Mouse (Mus musculus) lung, adult 18-20 months (tissue): Measurements from ENCODE around the gene Cpne5.
A peak's percentile ranks its signal among the peaks of the same experiment; 100 is the strongest.
"Not testable (repeated sequence)": the region's sequence is repeated elsewhere in the genome, so short reads cannot be mapped to it uniquely, and the experiment has no call there.

Experiments used
- DNase-seq, 2 experiments: peaks; one replicate each; pipeline ENCODE4 v3.0.0; 2022; ENCODE audit warnings: mixed read lengths in 2 of 2

Cpne5 gene

GRCm38 (mm10) chr17:29123578-29124174 is 114.3 kb downstream of the Cpne5 start:
- DNase-seq: peak in 1 of 2 experiments; percentile 38

- peak in 1 of 2 experiments; percentile 48 for DNase-seq
Measured at GRCm38 (mm10) chr17:29122817-29123216, 115.2 kb downstream of the Cpne5 start.

- peak; percentile 50 to 66 for DNase-seq
Measured at GRCm38 (mm10) chr17:29120666-29121065, 117.3 kb downstream of the Cpne5 start.

GRCm38 (mm10) chr17:29118057-29118456 is 119.9 kb downstream of the Cpne5 start:
- DNase-seq: no peak

- DNase-seq: no peak
Measured at GRCm38 (mm10) chr17:29117006-29117648, 120.8 kb downstream of the Cpne5 start.

- DNase-seq: no peak
Measured at GRCm38 (mm10) chr17:29116023-29116422, 121.9 kb downstream of the Cpne5 start.

GRCm38 (mm10) chr17:29113591-29114352 is 124.2 kb downstream of the Cpne5 start, which contains the start of gene Rab44:
TSS of gene Rab44 (plus strand) at chr17:29114145.
- DNase-seq: peak in 1 of 2 experiments; percentile 44

GRCm38 (mm10) chr17:29111332-29111731 is 126.6 kb downstream of the Cpne5 start:
- no peak for DNase-seq

- not testable (repeated sequence) for DNase-seq
Measured at GRCm38 (mm10) chr17:29110356-29110755, 127.6 kb downstream of the Cpne5 start.
